Mouse (Mus musculus) heart, adult 2 months (tissue): Measurements from ENCODE around the gene 1700014D04Rik.

Experiments
- CTCF ChIP-seq: fragments of 200-600 bp; IDR thresholded peaks from 2 replicates; pipeline ENCODE4 v1.8.1; 2022; ENCODE audit warnings: antibody characterized with exemption, mild to moderate bottlenecking, moderate library complexity
- EP300 ChIP-seq: fragments of 200-500 bp; IDR thresholded peaks from 2 replicates; pipeline ENCODE4 v1.6.1; 2011; ENCODE audit warnings: low read depth, low read length, control low read depth; ENCODE audit not compliant: insufficient read depth

DNA sequence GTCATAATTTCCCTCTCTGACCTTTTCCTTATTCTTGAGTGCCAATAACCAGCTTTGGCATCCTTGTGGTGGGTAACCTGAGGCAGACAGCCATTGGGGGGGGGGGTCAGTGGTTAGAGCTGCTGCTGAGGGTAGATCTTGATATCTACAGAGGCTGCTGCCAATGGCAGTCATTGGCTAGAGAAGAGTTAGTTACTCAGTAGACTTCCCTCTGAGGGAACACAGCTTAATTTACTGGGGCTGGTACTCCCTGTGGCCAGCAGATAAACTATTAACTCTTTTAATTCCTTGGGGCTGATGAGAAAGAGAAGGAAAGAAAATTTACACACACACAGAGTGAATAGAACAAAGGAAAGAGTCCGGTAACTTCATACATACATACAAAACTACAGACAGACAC, 27.1 kb downstream of the 1700014D04Rik start:
- no peak for TF ChIP-seq CTCF
- no peak for TF ChIP-seq EP300
